Mouse (Mus musculus) mature B cell (primary cell): ENCODE measurements around the gene Syn3.
"Not testable (repeated sequence)": the region's sequence is repeated elsewhere in the genome, so short reads cannot be mapped to it uniquely, and the experiment has no call there.

Source experiments
- in situ Hi-C: fragments of 300-500 bp; cut with MboI; formaldehyde crosslinking; loops from 2 replicates; pipeline ENCODE4 v1.14.3; 2019

Syn3 gene

DNA sequence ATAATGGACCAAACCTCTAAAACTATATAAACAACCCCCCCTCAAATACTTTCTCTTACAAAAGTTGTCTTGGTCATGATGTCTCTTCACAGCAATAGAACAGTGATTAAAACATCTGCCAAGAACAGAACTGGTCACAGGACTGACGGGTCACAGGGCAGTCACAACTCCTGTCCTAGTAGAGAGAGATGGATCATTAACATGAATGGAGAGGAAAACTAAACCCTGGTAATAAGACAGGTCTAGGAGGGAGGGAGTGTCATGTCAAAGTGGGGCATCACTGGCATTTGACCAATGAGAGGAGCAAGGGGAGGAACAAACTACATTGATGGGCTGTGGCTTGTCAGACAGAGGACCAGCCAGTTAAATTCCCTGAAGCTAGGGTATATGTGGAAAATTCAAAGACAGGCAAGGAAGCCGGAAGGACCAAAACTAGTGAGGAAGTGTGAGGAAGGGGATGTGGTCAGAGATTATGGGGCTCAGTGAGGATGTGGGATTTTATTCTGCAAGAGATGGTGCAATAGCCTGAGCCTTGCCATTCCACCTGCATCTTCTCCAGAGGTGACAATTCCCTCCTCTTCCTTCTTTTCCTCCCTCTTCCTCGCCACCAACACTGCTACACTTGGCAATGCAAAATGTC lies 76.8 kb downstream of the Syn3 start:
- in situ Hi-C loops: no loop called here

DNA sequence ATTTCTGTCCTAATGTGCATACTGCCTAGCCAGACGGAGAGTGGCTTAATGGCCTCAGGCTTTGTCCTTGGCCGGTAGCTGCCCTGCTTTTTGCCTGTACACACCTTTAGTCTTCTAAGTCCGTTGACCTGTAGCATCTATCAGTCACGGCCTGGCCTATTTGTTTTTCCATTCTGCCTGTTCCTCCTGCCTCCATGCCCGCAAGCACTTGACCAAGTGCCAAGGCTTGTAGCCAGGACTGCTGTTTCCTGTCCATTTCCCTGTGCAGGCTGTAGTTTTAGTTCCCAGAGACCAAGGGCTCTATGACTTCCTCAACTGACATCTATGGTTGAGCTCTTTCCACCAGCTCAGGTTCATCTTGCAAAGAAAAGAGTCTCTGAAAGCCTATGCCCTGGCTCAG lies 79.8 kb downstream of the Syn3 start:
- in situ Hi-C loops: no loop called here

DNA sequence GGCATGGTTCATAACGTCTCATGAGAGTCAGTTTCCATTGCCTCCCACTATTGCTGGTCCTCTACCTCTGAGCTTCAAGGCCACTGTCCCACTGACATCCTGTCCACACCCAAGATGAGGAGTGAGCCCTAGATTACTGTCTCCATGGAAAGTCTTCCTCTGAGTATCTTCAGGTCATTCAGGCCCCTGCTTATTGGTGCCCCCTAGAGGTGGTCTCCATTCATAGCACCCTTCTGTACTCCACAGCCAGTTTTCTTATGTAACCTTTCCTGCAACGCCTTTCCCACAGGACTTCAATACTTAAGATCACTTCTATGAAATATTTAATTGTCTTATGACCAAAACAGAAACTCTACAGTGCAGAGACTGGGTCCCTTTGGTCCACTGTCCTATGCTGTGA lies 80.4 kb downstream of the Syn3 start:
- in situ Hi-C loops: no loop called here

DNA sequence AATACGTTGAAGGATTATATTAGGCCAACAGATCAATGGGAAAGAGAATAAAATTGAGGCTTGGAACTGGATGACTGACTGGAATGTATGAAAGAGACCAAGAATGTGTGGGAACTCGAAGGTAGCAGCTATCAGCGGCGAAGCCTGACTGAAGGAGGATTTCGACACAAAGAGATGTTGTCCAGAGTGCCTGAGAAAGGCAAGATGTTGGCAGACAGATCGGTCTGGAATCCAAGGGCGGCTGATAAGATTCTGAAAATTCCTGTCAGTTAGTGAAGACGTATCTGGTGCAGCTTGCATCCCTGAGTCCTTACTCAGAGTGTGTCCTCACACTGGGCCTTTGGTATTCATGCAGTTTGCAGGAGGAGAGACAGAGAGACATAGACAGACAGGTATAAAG lies 81.9 kb downstream of the Syn3 start:
- in situ Hi-C loops: no loop called here

DNA sequence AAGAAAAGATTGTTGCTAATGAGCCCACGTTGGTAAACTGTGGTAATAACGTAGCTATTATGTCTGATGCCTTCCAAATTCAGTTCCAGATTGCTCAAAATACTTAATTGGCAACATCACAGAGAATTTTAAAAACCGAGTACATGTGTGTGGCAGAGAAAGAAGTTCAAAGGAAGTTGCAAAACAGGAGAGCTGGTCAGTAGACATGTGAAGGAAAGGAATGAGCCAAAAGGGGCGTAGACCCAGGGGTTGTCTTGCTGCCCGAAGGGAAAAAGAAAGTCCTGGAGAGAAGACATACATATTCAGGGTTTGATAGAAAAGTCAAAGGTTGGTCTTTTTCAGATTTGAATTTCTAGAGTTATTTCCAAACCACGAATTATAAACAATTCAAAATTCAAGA lies 87.8 kb downstream of the Syn3 start:
- in situ Hi-C loops: no loop called here

DNA sequence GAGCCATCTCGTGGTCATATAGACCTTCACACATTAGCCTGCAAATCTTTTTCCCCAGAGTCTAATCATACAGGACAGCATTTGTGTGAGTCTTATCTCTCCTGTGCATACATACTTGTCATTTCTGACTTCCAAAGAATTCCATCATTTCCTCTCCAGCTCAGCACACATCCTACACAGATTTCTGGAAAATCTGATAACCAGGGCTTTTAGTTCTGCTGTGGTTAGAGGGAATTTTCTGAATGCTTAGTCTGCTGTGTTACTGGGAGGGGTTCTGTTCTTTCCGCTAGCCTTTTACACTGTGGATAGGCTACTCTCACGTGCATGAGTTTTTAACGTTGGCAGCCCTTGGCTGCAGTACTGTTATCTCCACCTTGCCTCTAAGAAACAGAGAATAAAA lies 91.7 kb downstream of the Syn3 start:
- in situ Hi-C loops: no loop called here

DNA sequence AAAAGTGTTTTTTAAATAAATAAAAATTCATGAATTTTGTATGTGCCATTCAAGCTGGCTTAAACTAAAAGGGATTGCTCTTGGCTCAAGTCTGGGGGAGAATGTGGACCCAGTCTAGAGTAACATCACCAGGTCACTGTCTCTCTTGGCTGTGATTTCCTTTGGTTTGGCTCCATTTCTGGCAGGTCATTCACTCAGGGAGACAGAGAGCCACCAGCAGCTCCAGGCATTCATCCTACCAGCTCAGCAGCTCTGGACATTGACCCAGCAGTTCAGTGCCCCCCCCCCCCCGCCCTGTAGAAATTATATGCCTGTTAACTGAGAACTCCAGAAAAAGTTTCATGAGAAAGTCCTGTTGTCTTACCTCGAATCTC lies 100.4 kb downstream of the Syn3 start:
- in situ Hi-C loops: no loop called here

DNA sequence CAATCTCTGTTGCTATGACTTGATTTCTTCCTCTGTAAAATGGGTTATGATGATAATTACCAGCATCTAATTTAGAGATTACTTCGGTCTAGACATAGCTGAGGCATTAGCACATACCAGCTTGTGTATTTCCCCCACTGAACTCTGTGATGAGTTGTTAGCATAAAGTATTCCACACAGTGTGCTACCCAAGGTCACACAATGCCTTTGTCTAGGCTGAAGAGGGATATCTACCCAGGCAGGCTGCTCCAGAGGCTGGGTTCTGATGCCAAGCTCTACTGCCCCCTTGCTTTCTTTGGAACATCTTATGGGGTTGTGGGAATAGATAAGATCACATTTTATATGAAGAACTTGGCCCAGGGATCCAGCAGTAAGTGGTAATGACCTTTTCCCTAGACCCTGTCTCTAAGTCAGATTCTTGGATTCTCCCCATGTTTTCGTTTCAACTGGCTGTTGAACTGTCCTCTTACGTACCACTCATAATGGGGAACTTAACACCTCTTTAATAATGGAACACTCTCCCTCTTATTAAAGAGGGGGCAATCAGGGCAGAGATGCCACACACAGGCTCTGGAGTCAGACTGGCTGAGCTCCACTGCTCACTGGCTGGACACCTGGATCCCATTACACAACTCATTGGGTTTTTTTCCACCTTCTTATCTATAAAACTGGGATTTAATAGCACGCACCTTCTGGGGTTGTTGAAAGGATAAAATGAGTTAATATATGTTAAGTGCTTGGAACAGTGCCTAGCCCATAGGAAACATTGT lies 100.9 kb downstream of the Syn3 start:
- in situ Hi-C loops: no loop called here

DNA sequence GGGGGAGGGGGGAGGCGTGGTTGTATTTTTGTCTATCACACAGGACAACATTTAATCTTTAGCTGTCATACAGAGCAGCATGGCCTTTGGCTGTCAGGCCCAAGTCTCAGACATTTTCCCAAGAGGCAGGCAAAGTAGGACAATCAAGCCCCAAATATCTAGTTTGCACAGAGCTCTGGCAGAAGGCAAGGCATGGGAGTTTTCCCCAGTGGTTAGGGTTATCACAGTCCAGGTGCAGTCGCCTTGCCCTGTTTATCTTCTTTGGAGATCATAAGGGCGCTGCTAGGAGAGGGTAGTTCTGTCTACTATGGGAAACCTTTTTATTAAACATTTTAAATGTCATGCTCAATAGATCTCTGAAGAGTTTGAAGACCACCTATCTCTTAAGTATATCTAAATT lies 106.3 kb downstream of the Syn3 start:
- in situ Hi-C loops: no loop called here

DNA sequence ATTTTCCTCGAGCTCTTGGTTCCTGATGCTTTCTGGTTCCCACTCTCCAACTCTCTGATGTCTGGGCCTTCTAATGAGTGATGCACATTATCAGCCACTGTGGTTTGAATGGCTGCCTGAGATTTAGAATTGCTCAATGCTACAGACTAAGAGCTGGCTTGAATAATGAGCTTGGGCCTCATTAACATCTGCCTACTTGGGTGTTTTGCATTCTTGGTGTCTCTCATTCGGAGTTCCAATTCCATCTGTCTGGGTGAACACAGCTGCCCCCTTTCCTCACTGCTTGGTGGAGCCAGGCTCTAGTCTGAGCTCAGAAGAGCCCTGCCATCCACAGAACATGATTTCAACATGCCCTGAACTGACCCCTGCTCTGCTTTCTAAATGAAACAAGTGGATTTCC lies 108.8 kb downstream of the Syn3 start:
- in situ Hi-C loops: no loop called here

DNA sequence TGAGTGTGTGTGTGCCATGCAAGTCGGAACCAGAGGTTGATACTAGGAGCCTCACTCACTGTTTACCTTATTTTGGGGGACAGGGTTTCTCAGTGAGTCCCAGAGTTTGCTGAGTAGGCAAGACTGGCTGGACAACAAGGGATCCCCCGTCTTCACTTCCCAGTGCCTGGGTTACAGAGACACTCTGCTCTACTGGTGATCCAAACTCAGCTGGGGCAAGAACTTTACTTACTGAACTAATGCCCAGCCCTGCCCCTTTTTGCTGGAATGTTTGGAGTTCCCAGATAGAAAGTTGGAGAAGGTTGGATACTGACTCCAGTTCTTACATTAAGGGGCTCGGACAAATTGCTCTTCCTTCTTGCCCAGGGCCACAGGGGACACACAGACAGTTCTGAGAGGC lies 109.3 kb downstream of the Syn3 start:
- in situ Hi-C loops: no loop called here

DNA sequence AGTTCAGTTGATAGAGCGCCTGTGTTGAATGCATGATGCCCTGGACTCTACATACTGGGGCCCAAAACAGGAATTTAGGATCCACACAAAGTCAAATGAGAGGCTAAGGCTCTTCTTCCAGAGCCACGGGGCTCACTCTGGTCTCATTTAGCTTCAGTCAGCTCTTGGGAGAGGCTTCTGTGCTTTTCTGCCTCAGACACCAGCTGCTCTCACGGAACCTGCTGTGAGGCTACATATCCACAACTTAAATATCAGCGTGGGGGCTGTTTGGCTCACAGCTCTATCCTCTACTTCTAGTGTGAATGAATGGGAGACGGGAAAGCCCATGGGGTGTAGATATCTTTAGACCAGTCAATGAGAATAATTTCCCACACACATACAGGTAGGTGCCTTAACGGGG lies 109.9 kb downstream of the Syn3 start:
- in situ Hi-C loops: no loop called here

DNA sequence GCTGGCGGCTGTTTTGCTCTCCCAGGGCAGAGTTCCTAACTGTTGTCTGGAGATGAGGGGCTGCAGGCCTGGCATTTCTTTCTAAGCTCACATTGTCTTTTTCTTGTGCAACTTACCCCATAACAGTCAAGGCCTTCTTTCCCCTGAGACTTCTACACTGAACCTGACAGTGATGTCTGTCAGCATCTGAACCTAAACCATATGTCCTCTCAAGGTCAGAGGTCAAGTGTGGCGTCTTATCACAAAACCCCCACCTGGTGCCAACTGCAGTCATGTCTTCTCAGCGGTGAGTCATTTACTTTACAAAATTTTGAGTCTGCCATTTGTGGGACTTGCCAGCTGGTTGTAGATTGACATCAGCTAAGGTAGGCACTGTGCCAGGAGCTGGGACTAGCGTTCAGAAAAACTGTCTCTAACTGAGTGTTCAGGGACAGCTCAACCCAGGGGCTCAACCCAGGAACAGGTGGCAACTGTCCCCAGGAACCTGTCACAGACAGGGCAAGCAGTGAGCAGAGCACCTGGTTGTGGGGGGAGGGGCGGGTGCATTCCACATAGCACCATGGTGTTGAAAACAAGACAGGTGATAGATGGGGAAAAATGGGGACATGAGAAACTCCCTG lies 110.8 kb downstream of the Syn3 start:
- in situ Hi-C loops: no loop called here

DNA sequence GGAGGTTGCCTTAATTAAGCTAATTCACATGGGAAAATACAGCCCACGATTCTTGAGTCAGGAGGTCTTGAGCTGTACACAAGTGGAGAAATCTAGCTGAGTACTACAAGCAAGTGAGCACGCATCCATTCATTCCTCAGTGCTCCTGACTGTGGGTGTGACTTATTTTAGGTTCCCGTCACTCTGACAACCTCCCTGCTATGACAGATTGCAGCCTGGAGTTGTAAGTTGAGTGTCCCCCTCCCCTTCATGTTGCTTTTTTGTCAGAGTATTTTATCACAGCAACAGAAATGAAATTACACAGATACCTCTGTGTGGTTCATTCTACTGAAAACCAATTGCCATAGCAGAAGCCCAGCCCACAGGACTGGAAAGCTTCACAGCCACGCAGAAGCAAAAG lies 112.5 kb downstream of the Syn3 start:
- in situ Hi-C loops: no loop called here

DNA sequence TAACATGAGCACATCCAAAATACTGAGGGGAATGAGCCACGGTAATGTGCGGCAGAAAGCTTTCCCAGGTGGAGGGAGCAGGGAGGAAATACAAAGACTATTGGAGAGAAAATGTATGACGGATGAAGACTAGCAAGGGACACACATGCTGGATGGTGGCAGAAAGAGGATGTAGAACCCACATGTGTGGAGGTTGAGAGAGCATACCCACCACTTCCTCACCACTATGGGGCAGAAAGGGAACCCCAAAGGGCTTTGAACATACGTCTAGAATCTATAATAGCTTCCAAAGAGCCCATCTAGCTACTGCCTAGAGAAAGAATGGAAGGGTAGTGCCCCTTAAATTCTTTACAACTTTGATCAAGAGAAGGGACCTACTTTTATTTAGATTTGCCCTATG lies 113.0 kb downstream of the Syn3 start:
- in situ Hi-C loops: no loop called here

DNA sequence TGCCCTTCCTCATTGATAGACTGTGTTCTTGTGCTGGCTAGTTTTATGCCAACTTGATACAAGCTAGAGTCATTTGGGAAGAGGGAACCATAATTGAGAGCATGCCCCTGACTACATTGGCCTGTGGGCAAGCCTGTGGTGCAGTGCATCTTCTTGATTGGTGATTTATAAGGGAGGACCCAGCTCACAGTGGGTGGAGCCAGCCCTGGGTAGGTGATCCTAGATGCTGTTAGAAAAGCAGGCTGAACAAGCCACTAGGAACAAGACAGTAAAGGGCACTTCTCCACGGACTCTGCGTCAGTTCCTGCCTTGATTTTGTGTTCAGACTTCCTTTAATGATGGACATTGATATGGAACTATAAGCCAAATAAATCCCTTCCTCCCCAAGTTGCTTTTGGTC lies 114.0 kb downstream of the Syn3 start:
- in situ Hi-C loops: no loop called here

DNA sequence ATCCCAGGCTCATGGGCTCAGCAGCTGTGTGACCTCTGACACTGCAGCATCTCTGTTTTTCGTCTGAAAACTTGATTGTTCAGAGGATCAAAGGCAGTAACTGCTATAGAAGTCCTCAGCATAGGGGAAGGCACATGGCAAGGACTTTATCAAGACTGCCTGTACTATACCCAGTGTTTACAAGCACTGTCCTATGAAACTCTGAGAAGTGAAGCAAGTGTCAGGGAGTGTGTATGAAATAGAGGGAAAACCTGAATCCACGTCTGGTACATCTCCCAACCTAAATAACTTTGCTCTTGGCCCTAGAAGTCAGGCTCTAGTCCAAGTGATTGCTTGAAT lies 116.8 kb downstream of the Syn3 start:
- in situ Hi-C loops: no loop called here

DNA sequence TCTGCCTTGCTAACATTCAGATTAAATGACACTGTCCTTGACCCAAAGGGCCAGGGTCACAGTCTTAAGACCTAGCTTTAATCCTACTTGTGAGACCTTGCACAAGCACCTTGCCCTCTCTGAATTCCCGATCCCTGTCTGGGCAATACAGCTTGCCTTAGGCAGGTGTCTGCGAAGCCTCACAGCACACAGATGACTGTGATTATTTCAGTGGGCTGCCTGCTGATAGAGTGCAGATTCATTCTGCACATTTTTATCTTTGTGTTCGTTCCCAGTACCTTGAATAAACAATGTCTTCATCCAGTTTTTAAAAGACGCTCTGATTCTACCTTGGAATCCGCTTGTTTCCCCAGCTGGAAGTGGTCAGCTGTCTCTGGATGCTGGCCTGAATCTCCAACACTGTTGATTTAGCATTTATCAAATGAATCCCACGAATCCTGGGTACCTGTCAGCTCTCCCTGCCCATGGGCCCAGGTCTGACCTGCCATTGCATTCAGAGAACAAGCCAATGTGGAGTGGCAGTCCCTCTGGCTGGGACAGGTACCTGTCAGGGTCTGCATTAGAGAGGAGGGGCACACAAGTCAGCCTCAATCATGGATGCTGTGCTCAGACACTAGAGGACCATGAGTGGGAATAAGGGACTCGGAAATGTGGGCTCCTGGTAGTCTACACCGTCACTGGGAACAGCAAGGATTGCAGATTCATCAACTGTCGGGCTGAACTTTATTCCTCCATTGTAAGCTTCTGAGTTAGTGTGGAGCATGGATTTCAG lies 117.4 kb downstream of the Syn3 start:
- in situ Hi-C loops: no loop called here

DNA sequence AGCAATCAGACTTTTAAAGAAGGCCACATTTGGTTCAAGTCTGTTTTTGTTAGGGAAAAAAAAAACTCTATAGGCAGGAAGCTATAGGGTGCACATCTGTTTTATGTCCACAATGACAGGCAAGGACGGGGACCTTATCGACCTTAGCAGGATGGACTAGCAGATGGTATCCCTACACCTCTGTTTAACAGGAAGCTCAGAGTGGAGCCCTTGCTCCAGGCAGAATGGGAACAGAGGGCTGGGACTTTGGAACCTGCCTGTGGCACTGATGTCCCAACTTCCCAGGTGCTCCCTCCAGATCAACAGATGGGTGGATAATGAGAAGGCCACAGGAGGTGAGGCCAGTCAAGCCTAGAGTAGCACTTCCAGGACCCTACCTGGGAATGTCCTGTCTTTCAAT lies 118.1 kb downstream of the Syn3 start:
- in situ Hi-C loops: no loop called here

DNA sequence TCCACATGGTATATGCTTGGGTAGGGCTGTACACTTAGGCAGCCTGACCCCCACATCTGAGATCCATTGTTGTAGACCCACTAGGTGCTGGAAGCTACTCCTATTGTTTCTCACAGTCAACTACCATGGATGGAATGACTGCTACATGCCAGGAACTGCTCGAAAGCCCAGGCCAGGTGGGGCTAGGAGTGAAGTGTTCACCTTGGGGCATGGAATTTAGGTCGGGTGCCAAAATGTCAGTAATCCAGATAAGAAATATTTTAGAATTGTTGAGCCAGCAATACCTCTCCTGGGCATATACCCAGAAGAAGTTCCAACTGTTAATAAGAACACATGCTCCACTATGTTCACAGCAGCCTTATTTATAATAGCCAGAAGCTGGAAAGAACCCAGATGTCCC lies 119.9 kb downstream of the Syn3 start:
- in situ Hi-C loops: not testable (repeated sequence)

DNA sequence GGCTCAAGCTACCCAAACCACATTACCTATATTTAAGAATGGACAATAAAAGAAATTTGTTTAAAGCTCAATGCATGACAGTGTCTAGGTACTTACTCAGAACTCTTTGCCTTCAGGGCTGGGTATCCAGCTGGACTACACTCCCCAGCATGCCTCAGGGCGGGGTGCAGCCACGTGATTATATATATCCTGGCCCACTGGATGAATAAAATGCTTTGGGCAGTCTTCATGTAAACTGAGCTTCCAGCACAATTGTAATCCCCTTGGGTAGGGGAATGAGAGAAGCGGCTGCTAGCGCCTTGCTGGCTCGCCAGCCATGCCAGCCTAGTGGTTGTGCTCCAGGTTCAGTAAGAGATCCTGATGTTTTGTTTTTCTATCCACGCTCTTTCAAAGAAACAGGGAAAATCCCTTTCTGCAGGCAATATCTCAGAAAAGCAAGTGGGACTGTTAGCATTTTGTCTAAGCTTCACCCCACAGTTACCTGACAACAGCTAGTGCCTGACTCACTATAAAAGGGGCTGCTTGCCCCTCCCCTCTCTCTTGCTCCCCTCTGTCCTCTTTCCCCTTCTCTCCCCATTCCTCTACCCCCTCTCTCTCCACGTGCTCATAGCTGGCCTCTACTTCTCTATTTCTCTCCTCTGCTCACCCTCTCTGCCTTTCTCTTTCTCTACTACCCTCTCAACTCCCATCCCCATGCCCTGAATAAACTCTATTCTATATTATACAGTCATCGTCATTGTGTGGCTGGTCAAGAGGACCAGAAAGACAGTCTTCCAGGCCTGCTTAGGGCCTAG lies 122.1 kb downstream of the Syn3 start:
- in situ Hi-C loops: no loop called here

DNA sequence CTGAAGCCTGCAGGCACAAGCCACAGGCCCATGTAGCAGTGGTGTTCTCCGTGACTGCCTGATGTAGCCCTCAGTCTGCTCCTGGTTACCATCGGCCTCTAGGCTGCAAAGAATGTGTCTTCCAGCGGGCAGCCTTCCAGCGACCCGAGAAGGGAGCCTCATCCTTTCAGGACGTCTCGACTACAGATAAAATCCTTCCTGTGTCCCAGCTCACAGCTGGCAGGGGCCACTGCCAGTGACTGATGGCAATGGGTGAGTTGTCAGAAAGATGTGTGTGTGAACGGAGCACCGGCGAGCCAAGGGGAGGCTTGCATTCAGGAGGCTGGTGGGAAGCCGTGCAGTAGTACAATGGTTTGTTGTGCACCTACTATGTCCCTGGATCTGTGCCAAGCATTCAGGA lies 122.8 kb downstream of the Syn3 start:
- in situ Hi-C loops: no loop called here
